ENCODE assay signal across 14 mouse cellular contexts in genomic region chr15:11605677-11606076, GRCm38 (mm10).
DNase-seq lines count a peak whose midpoint lies in the region.
"Had no signal": no experiment of that assay in that cellular context is flagged by ENCODE, and none has a peak within 500 bp of the region (broad histone marks: within the 10 kb centered on the region; RNA-seq: fewer than 3 reads in every experiment).

No protein-coding gene starts in this region.

- intact Hi-C loops in gastrocnemius, postnatal 14 days (cut with DNase I; ENCODE audit: low total_unique reads), result no loop called here

- peak; percentile 13 for DNase-seq in right cerebral cortex, adult 18-20 months
- no peak for DNase-seq in right cerebral cortex, postnatal 25 days
- peak; percentile 52 for DNase-seq in brain, adult 2 months (ENCODE audit: low read depth, low spot score)
- peak; percentile 26 for DNase-seq in telencephalon, adult 2 months (ENCODE audit: low read depth, low spot score)
- no peak for DNase-seq in gastrocnemius, postnatal 14 days
- DNase-seq: adrenal gland, adult 2 months; adrenal gland, postnatal 10 days; adrenal gland, postnatal 25 days; cerebellum, adult 11-12 months; cerebellum, adult 2 months; cerebellum, adult 9-10 months; cerebellum, postnatal 10 days; cerebellum, postnatal 25 days; forebrain, postnatal 0 days had no signal

Comparison
In these comparisons a context has a peak if more than half of its experiments do, and no peak if none do; other contexts are left out.
1. DNase-seq: peak in right cerebral cortex, adult 18-20 months (single experiment), brain, adult 2 months (single experiment) and telencephalon, adult 2 months (single experiment); none in right cerebral cortex, postnatal 25 days (single experiment) and gastrocnemius, postnatal 14 days (single experiment).